Mouse (Mus musculus): ENCODE measurements around the gene Lrp6. TPM values are rescaled to one million over a fixed set of nuclear protein-coding genes. Genes with fewer than 3 reads are reported as not detected.
A peak's percentile ranks its signal among the peaks of the same experiment; 100 is the strongest.

Lrp6 gene
- polyA plus RNA-seq, 1 experiment from 2014 or later = 25.0 TPM

GRCm38 (mm10) chr6:134434044-134434443 is 132.7 kb downstream of the Lrp6 start:
- no peak for ATAC-seq (ENCODE audit: low FRiP score)
- 76% methylated on average over 6 of the region's 6 CpGs for WGBS

DNA sequence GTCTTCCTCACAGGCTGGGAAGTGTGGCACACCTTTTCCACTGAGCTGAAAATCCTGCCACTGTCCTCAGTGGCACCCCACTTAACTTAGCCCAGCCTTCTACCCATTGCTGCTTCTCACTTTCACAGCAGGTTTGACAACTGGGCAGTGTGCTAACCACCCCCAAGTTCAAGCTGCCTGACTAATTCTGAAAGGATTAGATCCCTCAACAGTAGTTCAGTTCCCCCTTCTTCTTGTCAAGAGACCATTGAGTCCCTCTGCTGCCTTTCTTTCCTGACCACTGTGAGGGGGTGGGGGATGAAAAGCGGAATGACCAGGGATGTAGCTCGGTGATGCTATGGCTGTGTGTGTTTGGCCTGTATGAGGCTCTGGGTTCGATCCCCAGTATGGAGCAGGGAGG is 133.5 kb downstream of the Lrp6 start:
- Histone ChIP-seq H3K4me3 (ENCODE audit: low read depth, low read length) (no peak overlapping the region), H3K9ac (ENCODE audit: low read length) (no peak overlapping the region), H3K4me1 (ENCODE audit: control insufficient read depth, insufficient read depth, low read length) (no peaks in the 10 kb centered on the region), H3K27me3 (ENCODE audit: control insufficient read depth, insufficient read depth, low read length) (no peaks in the 10 kb centered on the region), H3K27ac (ENCODE audit: low read depth, low read length) (no peak overlapping the region), H3K9me3 (ENCODE audit: control insufficient read depth, low read length) (no peaks in the 10 kb centered on the region), H3K36me3 (ENCODE audit: control insufficient read depth, insufficient read depth, low read length) (no peaks in the 10 kb centered on the region), H3K4me2 (no peak overlapping the region)
- DNase-seq (ENCODE audit: low spot score, missing footprints) = no peak
- 84% methylated on average over 3 of the region's 3 CpGs for WGBS
- ATAC-seq (ENCODE audit: low FRiP score) = no peak

More at GRCm38 (mm10) chr6:134434044-134434443, 132.7 kb downstream of the Lrp6 start:
- H3K4me2 ChIP-seq = no peak overlapping the region
- H3K27ac ChIP-seq (ENCODE audit: low read depth, low read length) = no peak overlapping the region
- no peak overlapping the region for H3K4me3 ChIP-seq (ENCODE audit: low read depth, low read length)
- H3K4me1 ChIP-seq (ENCODE audit: control insufficient read depth, insufficient read depth, low read length) = no peaks in the 10 kb centered on the region
- H3K36me3 ChIP-seq (ENCODE audit: control insufficient read depth, insufficient read depth, low read length) = no peaks in the 10 kb centered on the region
- no peaks in the 10 kb centered on the region for H3K27me3 ChIP-seq (ENCODE audit: control insufficient read depth, insufficient read depth, low read length)
- H3K9me3 ChIP-seq (ENCODE audit: control insufficient read depth, low read length) = no peaks in the 10 kb centered on the region
- DNase-seq (ENCODE audit: low spot score, missing footprints) = no peak
- H3K9ac ChIP-seq (ENCODE audit: low read length) = no peak overlapping the region

GRCm38 (mm10) chr6:134431583-134431982 is 135.2 kb downstream of the Lrp6 start:
- no peak overlapping the region for H3K4me2 ChIP-seq
- DNase-seq (ENCODE audit: low spot score, missing footprints) (no peak), ATAC-seq (ENCODE audit: low FRiP score) (no peak)
- H3K4me1 ChIP-seq (ENCODE audit: control insufficient read depth, insufficient read depth, low read length) = no peaks in the 10 kb centered on the region
- H3K36me3 ChIP-seq (ENCODE audit: control insufficient read depth, insufficient read depth, low read length) = no peaks in the 10 kb centered on the region
- H3K27ac ChIP-seq (ENCODE audit: low read depth, low read length) = no peak overlapping the region
- H3K9ac ChIP-seq (ENCODE audit: low read length) = no peak overlapping the region
- H3K27me3 ChIP-seq (ENCODE audit: control insufficient read depth, insufficient read depth, low read length) = no peaks in the 10 kb centered on the region
- H3K9me3 ChIP-seq (ENCODE audit: control insufficient read depth, low read length) = no peaks in the 10 kb centered on the region
- H3K4me3 ChIP-seq (ENCODE audit: low read depth, low read length) = no peak overlapping the region
- WGBS = 68% methylated on average over 4 of the region's 4 CpGs

DNA sequence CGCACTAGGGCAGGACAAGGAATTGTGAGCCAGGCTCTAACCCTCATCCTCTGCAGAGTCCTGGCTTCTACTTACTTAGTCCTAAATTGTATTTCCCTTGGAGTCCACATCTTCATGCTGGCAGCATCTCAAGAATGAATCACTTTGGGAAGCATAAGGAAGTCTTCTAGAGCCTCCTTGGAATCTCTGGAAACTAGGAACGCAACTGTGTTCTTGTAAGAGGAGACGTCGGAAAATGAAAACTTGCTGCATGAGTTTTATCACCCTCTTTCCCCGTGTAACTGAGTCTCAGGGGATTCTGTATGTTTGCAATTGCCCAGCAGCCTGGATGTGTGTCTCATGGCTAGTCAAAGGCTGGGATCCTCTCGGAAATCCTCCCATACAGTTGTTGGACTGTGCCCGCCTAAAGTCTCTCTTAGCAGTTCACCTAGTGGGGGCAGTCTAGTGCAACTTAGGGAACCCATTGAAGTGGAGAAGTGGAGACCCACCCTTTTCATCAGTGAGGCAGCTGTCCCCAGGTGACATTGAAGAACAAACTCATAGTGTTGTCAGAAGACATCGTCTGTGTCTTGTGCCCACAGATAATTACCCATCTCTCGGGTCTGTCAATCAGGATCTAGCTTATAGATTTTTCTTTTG is 136.5 kb downstream of the Lrp6 start:
- no peaks in the 10 kb centered on the region for H3K9me3 ChIP-seq (ENCODE audit: control insufficient read depth, low read length)
- H3K4me1 ChIP-seq (ENCODE audit: control insufficient read depth, insufficient read depth, low read length) = no peaks in the 10 kb centered on the region
- ATAC-seq (ENCODE audit: low FRiP score) (no peak), DNase-seq (ENCODE audit: low spot score, missing footprints) (no peak)
- no peak overlapping the region for H3K4me3 ChIP-seq (ENCODE audit: low read depth, low read length)
- 78% methylated on average over 9 of the region's 9 CpGs for WGBS
- H3K36me3 ChIP-seq (ENCODE audit: control insufficient read depth, insufficient read depth, low read length) = no peaks in the 10 kb centered on the region
- H3K4me2 ChIP-seq = no peak overlapping the region
- no peaks in the 10 kb centered on the region for H3K27me3 ChIP-seq (ENCODE audit: control insufficient read depth, insufficient read depth, low read length)
- no peak overlapping the region for H3K9ac ChIP-seq (ENCODE audit: low read length)
- H3K27ac ChIP-seq (ENCODE audit: low read depth, low read length) = no peak overlapping the region

GRCm38 (mm10) chr6:134428455-134428854 is 138.3 kb downstream of the Lrp6 start:
- ATAC-seq (ENCODE audit: low FRiP score) = no peak
- Histone ChIP-seq H3K9me3 (ENCODE audit: control insufficient read depth, low read length) (no peaks in the 10 kb centered on the region), H3K4me2 (no peak overlapping the region), H3K4me1 (ENCODE audit: control insufficient read depth, insufficient read depth, low read length) (no peaks in the 10 kb centered on the region), H3K27me3 (ENCODE audit: control insufficient read depth, insufficient read depth, low read length) (no peaks in the 10 kb centered on the region), H3K4me3 (ENCODE audit: low read depth, low read length) (no peak overlapping the region), H3K9ac (ENCODE audit: low read length) (no peak overlapping the region), H3K27ac (ENCODE audit: low read depth, low read length) (no peak overlapping the region), H3K36me3 (ENCODE audit: control insufficient read depth, insufficient read depth, low read length) (no peaks in the 10 kb centered on the region)
- WGBS = 81% methylated on average over 5 of the region's 5 CpGs
- DNase-seq (ENCODE audit: low spot score, missing footprints) = no peak

DNA sequence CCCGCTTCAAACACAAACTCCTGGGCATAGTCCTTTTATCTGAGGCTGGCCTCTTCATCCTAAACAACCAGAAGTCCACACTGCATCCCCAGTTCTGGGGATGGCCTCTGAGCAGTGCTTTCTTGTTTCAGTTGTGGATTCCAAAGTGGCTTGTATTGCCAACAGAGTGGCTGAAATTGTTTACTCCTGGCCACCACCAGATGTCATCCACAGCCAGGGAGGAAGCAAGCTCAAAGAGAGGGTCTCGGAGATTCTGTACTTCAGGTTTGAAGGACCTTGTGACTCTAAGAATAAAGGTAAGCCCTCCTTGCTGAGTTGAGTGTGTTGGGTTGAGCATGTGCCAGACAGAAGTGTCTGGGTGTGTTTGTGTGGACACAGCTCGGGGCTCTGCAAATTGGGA is 139.6 kb downstream of the Lrp6 start:
- Histone ChIP-seq H3K27me3 (ENCODE audit: control insufficient read depth, insufficient read depth, low read length) (no peaks in the 10 kb centered on the region), H3K9ac (ENCODE audit: low read length) (no peak overlapping the region), H3K4me2 (no peak overlapping the region), H3K4me3 (ENCODE audit: low read depth, low read length) (no peak overlapping the region), H3K9me3 (ENCODE audit: control insufficient read depth, low read length) (no peaks in the 10 kb centered on the region), H3K27ac (ENCODE audit: low read depth, low read length) (no peak overlapping the region), H3K4me1 (ENCODE audit: control insufficient read depth, insufficient read depth, low read length) (no peaks in the 10 kb centered on the region), H3K36me3 (ENCODE audit: control insufficient read depth, insufficient read depth, low read length) (no peaks in the 10 kb centered on the region)
- 87% methylated on average over 3 of the region's 3 CpGs for WGBS
- DNase-seq (ENCODE audit: low spot score, missing footprints) = no peak
- no peak for ATAC-seq (ENCODE audit: low FRiP score)

DNA sequence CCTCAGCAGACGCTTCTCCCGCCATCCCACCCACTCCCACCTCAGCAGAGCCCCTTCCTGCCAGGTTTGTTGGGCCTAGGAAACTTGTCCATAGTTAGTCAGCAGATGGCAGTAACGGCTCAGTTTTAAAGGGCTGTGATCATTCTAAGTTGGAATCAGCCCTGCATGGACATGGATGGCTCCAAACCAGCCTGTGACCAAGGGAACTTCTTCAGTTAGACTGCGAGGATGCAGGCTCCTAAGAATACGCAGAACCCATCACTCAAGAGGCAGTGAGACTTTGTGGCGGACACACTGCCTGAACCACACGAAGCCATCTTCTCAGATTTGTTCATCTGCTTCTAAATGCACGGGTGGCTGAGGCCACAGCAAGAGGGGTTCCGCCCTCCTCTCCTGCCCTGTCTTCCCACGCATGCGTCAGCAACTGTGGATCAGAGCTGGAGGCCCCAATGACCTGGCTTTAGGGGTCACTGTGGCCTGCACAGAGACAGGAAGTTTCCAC is 141.5 kb downstream of the Lrp6 start:
- Histone ChIP-seq H3K27ac (ENCODE audit: low read depth, low read length) (no peak overlapping the region), H3K36me3 (ENCODE audit: control insufficient read depth, insufficient read depth, low read length) (no peaks in the 10 kb centered on the region), H3K27me3 (ENCODE audit: control insufficient read depth, insufficient read depth, low read length) (no peaks in the 10 kb centered on the region), H3K9ac (ENCODE audit: low read length) (no peak overlapping the region), H3K4me2 (no peak overlapping the region), H3K4me1 (ENCODE audit: control insufficient read depth, insufficient read depth, low read length) (no peaks in the 10 kb centered on the region), H3K9me3 (ENCODE audit: control insufficient read depth, low read length) (no peaks in the 10 kb centered on the region), H3K4me3 (ENCODE audit: low read depth, low read length) (no peak overlapping the region)
- DNase-seq (ENCODE audit: low spot score, missing footprints) (peak; percentile 92), ATAC-seq (ENCODE audit: low FRiP score) (peak; percentile 84)
- WGBS = 40% methylated on average over 11 of the region's 11 CpGs

- H3K9me3 ChIP-seq (ENCODE audit: control insufficient read depth, low read length) = no peaks in the 10 kb centered on the region
- no peak overlapping the region for H3K4me3 ChIP-seq (ENCODE audit: low read depth, low read length)
- no peaks in the 10 kb centered on the region for H3K4me1 ChIP-seq (ENCODE audit: control insufficient read depth, insufficient read depth, low read length)
- no peak overlapping the region for H3K4me2 ChIP-seq
- no peaks in the 10 kb centered on the region for H3K27me3 ChIP-seq (ENCODE audit: control insufficient read depth, insufficient read depth, low read length)
- no peak for ATAC-seq (ENCODE audit: low FRiP score)
- WGBS = 91% methylated on average over 6 of the region's 6 CpGs
- no peak overlapping the region for H3K9ac ChIP-seq (ENCODE audit: low read length)
- H3K36me3 ChIP-seq (ENCODE audit: control insufficient read depth, insufficient read depth, low read length) = no peaks in the 10 kb centered on the region
- no peak for DNase-seq (ENCODE audit: low spot score, missing footprints)
- no peak overlapping the region for H3K27ac ChIP-seq (ENCODE audit: low read depth, low read length)
These were observed 144.8 kb downstream of the Lrp6 start for GRCm38 (mm10) chr6:134421921-134422320.

DNA sequence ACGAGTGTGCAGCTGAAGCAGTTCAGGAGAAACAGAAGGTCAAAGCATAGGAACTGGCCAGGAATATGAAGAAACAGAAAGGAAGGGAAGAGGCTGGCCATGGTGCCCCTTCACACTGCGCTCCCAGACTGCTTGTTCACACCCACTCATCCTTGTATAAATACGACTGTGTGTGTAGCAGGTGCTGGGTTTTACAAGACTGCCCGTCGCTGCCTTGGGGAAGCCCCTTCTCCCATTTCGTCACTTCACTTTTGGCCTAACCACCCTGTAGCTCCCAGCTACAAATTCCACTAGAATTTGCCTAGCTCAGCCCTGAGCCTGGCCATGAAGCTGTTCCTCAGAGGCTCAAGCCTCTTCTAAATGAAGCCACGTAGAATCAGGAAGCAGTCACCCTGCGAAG is 146.4 kb downstream of the Lrp6 start:
- no peak overlapping the region for H3K4me3 ChIP-seq (ENCODE audit: low read depth, low read length)
- H3K9me3 ChIP-seq (ENCODE audit: control insufficient read depth, low read length) = no peaks in the 10 kb centered on the region
- ATAC-seq (ENCODE audit: low FRiP score) = no peak
- H3K36me3 ChIP-seq (ENCODE audit: control insufficient read depth, insufficient read depth, low read length) = no peaks in the 10 kb centered on the region
- H3K27ac ChIP-seq (ENCODE audit: low read depth, low read length) = no peak overlapping the region
- H3K27me3 ChIP-seq (ENCODE audit: control insufficient read depth, insufficient read depth, low read length) = no peaks in the 10 kb centered on the region
- no peak overlapping the region for H3K4me2 ChIP-seq
- no peak overlapping the region for H3K9ac ChIP-seq (ENCODE audit: low read length)
- 85% methylated on average over 8 of the region's 8 CpGs for WGBS
- no peaks in the 10 kb centered on the region for H3K4me1 ChIP-seq (ENCODE audit: control insufficient read depth, insufficient read depth, low read length)
- peak; percentile 47 for DNase-seq (ENCODE audit: low spot score, missing footprints)
